ENCODE assay signal across 9 mouse cellular contexts in the genomic region with DNA sequence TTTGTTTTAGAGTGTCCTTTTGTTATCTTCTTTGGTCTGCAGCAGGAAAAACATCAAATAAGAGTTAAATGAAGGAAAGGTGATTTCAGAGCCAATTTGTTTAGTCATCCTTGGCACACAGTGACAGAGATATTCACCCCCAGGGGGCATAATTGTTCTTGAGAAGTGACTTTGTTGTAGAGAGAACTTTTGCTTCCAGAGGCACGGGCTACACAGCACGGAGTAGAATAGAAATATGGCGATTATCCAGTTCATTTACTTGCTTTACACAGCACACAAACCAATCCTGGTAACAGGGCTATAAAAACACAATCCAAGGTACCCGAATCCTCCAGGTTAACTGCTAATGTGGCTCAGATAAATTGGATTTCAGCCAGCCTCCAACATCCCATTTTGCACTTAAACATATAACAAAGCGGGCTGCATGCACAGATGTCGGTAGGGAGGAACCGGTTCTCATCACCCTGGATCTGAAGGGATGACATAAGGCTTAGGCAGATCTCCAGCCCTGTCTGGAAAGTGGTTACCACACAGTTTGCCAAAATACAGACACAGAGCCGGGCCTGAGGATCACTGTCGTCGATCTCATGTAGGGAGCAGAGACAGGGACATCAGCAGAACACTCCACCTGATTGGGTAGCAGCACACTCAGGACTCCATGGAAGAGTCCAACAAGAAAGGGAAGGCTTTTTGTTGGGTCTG.
DNase-seq lines count a peak whose midpoint lies in the region; ATAC-seq and TF ChIP-seq lines count a peak whose summit lies in the region.
"Had no signal": no experiment of that assay in that cellular context is flagged by ENCODE, and none has a peak within 500 bp of the region (broad histone marks: within the 10 kb centered on the region; RNA-seq: fewer than 3 reads in every experiment).

No protein-coding gene starts in this region.

- H3K9ac ChIP-seq in liver, adult 2 months (ENCODE audit: low read depth, low read length) = no peak overlapping the region
- H3K9ac ChIP-seq in neural tube, embryonic 15.5 days (replicated peaks) = no peak overlapping the region
- H3K9ac ChIP-seq: heart, embryonic 13.5 days; lung, embryonic 15.5 days had no signal

- no peak overlapping the region for H3K4me2 ChIP-seq in neural tube, embryonic 15.5 days
- H3K4me2 ChIP-seq: heart, embryonic 13.5 days; lung, embryonic 15.5 days had no signal

- 0 out of 2 replicates have a peak, but pooled peaks have one; percentile 29 for ATAC-seq in neural tube, embryonic 15.5 days (ENCODE audit: low FRiP score)
- ATAC-seq in monocyte, adult 5-6 weeks (replicated peaks; ENCODE audit: insufficient number of reproducible peaks, low FRiP score, low TSS enrichment, poor library complexity, severe bottlenecking) = no peak

- DNase-seq in liver, adult 2 months (ENCODE audit: extremely low read depth, low read depth, low spot score) = peak; percentile 16
- DNase-seq in liver = no peak
- DNase-seq in cerebellum, postnatal 14 days = peak; percentile 64 to 74
- peak; percentile 15 to 55 for DNase-seq in heart, adult 9 months (ENCODE audit: low spot score in 2 of 2)
- no peak for DNase-seq in c-Kit-positive CD71-positive TER-119-positive erythroid progenitor cells, embryonic 14.5 days (ENCODE audit: low spot score)

- no peak for TF ChIP-seq CTCF in liver, adult 2 months (IDR thresholded peaks at IDR 0.05; ENCODE audit: low read depth, low read length)

- H3K79me2 ChIP-seq in liver, adult 2 months (ENCODE audit: control insufficient read depth, insufficient read depth, low read length) = no peaks in the 10 kb centered on the region

- H3K9me3 ChIP-seq in neural tube, embryonic 15.5 days (replicated peaks) = no peaks in the 10 kb centered on the region
- H3K9me3 ChIP-seq: heart, embryonic 13.5 days; lung, embryonic 15.5 days had no signal

- TF ChIP-seq POLR2A in liver, adult 2 months (IDR thresholded peaks at IDR 0.05; ENCODE audit: extremely low read depth, insufficient read depth, low read length) = no peak

- no peaks in the 10 kb centered on the region for H3K27me3 ChIP-seq in liver, adult 2 months (ENCODE audit: control insufficient read depth, insufficient read depth, low read length)
- H3K27me3 ChIP-seq in neural tube, embryonic 15.5 days (replicated peaks) = no peaks in the 10 kb centered on the region
- H3K27me3 ChIP-seq: heart, embryonic 13.5 days; lung, embryonic 15.5 days had no signal

- no peaks in the 10 kb centered on the region for H3K4me1 ChIP-seq in liver, adult 2 months (ENCODE audit: control insufficient read depth, insufficient read depth, low read length)
- H3K4me1 ChIP-seq in neural tube, embryonic 15.5 days = 0 out of 2 replicates have a peak, but pooled peaks cover 7% of the 10 kb centered on the region

- H3K36me3 ChIP-seq in liver, adult 2 months (ENCODE audit: control insufficient read depth, insufficient read depth, low read length) = no peaks in the 10 kb centered on the region
- H3K36me3 ChIP-seq in neural tube, embryonic 15.5 days = no peaks in the 10 kb centered on the region
- H3K36me3 ChIP-seq: heart, embryonic 13.5 days; lung, embryonic 15.5 days had no signal

- H3K27ac ChIP-seq in liver, adult 2 months (replicated peaks; ENCODE audit: insufficient read depth, low read depth, low read length) = no peak overlapping the region
- 0 out of 2 replicates have a peak overlapping the region, but pooled peaks have one; percentile 4 for H3K27ac ChIP-seq in neural tube, embryonic 15.5 days (replicated peaks)
- H3K27ac ChIP-seq: heart, embryonic 13.5 days had no signal

- WGBS in liver, adult 2 months = 82% methylated on average over 10 of the region's 10 CpGs
- WGBS in neural tube, embryonic 15.5 days = 54% methylated on average over 10 of the region's 10 CpGs

- H3K4me3 ChIP-seq in liver, adult 2 months (ENCODE audit: insufficient read depth, low read depth, low read length) = no peak overlapping the region
- no peak overlapping the region for H3K4me3 ChIP-seq in neural tube, embryonic 15.5 days (replicated peaks)
- H3K4me3 ChIP-seq: heart, embryonic 13.5 days; lung, embryonic 15.5 days had no signal

Comparison
In these comparisons a context has a peak if more than half of its experiments do, and no peak if none do; other contexts are left out.
1. DNase-seq: peak in liver, adult 2 months (single experiment), cerebellum, postnatal 14 days (2 of 2) and heart, adult 9 months (2 of 2); none in liver (single experiment) and c-Kit-positive CD71-positive TER-119-positive erythroid progenitor cells, embryonic 14.5 days (single experiment).